Mouse (Mus musculus): ENCODE data around the gene Ajap1.

The Ajap1 gene

GRCm38 (mm10) chr4:153482459-153483338 lies at the start of gene Ajap1:
Gene Ajap1 (minus strand): TSS chr4:153482811.
- DNase-seq (ENCODE audit: low read depth) = no peak

DNA sequence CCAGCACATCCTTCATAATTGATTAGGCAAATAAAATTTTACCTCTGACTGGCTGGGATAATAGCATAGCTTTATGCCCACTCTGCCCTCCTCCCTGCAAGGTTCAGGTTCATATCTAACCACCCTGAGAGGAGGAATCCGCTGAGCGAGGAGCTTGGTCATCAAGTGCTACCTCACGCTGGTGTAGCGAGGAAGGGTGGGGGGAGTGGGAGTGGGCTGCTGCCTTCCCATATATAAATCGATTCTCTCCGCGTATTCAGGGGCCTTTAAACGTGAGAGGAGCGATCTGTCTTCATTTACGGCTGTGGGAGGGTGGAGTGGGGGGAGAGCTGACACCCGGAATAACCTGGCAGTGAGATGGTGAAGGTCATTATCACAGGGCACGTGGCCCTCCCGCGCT lies 47.9 kb upstream of the Ajap1 start:
- no peak for DNase-seq (ENCODE audit: low read depth)

DNA sequence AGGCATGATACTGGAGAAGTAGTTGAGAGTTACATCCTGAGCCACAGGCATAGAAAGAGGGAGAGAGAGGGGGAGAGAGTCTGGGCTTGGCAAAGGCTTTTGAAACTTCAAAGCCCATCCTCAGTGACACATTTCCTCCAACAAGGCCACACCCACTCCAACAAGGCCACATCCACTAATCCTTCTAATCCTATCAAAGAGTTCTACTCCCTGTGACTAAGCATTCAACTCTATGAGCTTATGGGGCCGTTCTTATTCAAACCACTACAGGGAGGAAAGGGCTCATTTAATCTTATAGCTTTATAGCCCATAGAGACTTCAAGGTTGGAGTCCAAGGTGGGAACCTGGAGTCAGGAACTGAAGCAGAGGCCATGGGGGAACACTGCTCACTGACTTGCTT lies 39.0 kb upstream of the Ajap1 start:
- DNase-seq (ENCODE audit: low read depth) = no peak

DNA sequence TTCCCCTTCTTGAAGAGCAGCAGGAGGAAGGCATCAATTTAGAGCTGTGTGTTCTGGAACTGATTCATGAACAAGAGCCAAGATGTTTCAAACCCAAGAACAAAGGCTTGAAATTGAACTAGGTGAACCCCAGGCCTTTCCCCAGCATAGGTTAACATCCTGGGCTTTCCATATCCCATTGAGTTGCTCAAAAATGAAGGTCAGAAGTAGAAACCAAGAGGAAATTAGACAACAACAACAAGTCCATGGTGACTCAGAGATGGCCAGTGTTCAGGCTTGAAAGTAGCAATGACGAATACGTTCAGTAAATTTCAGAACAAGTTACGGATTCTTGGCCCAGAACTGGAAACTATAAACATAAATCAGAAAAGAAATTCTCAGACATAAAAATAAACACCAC lies 37.3 kb upstream of the Ajap1 start:
- DNase-seq (ENCODE audit: low read depth) = no peak

- no peak for DNase-seq (ENCODE audit: low read depth)
These were observed 36.7 kb upstream of the Ajap1 start for GRCm38 (mm10) chr4:153519289-153519688.

GRCm38 (mm10) chr4:153515786-153516185 lies 33.2 kb upstream of the Ajap1 start:
- DNase-seq (ENCODE audit: low read depth) = no peak

- DNase-seq (ENCODE audit: low read depth) = no peak
These were observed 31.5 kb upstream of the Ajap1 start for GRCm38 (mm10) chr4:153514071-153514470.

- no peak for DNase-seq (ENCODE audit: low read depth)
These were observed 28.9 kb upstream of the Ajap1 start for GRCm38 (mm10) chr4:153511530-153511929.

DNA sequence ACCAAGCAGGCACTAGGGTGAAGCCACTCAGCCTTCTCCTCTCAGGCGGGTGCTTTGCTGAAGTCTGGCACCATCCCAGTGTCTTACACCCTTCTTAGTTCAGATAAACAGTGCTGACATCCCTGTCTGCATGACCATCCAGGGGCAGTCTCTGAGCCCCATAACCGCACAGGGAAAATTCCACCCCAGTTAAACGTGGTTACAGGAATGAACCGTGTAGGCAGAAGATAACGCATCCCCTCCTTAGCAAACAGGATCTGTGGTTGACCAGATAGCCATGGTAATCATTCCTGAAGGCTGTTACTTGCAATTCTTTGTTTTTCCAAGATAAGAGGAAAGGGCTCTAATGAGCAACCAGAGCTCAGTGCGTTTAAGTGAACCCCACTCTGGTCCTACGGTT lies 19.3 kb upstream of the Ajap1 start:
- DNase-seq (ENCODE audit: low read depth) = no peak

DNA sequence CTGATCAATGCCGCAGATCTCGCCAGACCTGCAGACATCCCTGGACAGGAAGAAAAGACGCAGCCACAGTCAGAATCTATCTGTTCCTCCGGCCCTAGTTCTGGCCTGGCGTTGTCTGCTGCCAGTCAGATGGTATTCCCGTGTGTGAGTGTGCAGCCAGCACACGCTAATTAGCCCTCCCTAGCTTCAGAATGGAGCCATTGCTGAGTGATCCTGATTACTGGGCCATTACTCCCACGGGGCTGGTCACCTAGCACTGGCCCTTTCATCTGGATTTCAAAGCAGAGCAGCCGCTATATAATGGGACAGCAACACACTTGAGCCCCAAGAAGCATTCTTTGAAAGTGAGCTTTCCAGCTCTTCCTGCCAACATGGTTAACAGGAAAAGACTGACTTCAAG lies 9.8 kb upstream of the Ajap1 start:
- DNase-seq (ENCODE audit: low read depth) = no peak

GRCm38 (mm10) chr4:153489116-153489515 lies 6.5 kb upstream of the Ajap1 start:
- DNase-seq (ENCODE audit: low read depth) = no peak

GRCm38 (mm10) chr4:153485913-153486312 lies 3.3 kb upstream of the Ajap1 start:
- DNase-seq (ENCODE audit: low read depth) = no peak

DNA sequence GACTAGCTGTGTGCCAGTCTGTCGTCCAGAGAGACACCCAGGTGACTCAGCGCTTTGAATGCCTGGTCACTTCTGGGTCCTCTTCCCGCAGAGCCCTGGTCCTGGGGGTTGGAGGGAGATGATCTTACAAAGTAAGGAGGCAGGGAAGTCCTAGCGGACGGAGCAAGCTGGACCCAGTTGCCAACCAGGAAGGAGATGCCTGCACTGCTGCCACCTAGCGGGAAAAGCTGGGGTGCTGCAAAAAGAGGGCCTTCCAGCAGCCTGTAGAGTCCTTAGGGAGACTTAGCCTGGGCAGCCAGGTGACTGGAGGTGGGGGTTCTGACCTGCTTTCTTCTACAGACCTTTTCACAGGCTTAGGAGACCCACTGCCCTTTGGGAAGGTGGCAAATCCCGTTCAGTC lies 1.8 kb upstream of the Ajap1 start:
- DNase-seq (ENCODE audit: low read depth) = no peak

GRCm38 (mm10) chr4:153481361-153482234 lies 1.0 kb downstream of the Ajap1 start:
- DNase-seq (ENCODE audit: low read depth) = no peak

GRCm38 (mm10) chr4:153480551-153481262 lies 1.9 kb downstream of the Ajap1 start:
- DNase-seq (ENCODE audit: low read depth) = no peak

DNA sequence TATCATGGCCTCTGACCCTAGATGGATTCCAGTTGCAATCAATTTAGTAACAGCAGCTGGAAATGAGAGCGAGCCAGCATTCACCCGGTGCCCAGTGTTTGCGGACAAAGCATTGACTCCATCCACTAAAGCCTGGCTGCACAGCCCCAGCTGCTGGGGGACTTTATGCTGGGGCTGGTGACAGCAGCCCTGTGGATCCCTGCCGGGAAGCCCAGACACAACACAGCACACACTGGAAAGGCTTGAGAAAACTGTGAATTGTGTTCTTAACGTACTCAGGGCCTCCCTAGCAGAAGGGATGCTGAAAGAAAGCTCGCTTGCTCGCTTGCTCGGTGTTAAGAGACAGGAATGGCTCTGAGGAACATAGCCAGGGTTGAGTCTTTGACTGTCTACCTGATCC lies 3.5 kb downstream of the Ajap1 start:
- no peak for DNase-seq (ENCODE audit: low read depth)

- DNase-seq (ENCODE audit: low read depth) = no peak
These were observed 8.9 kb downstream of the Ajap1 start for GRCm38 (mm10) chr4:153473480-153474252.

DNA sequence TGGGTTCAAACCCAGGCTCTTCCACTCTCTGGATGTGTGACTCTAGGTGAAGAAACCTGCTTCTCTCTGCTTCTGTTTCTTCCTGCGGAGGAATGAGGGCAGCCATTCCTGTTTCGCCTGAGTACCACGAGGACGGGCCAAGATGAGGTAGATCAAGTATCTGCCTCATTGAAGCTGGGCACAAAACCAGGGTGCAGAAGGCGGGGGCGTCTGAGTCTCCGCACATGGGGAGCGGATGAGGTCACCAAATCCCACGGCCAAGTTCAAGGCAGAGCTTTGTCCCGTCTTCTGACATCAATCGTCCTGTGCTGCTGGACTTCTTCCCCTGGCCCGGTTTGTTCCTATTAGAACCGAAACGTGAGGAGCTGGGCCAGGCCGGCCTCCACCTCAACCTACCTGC lies 12.9 kb downstream of the Ajap1 start:
- DNase-seq (ENCODE audit: low read depth) = no peak

DNA sequence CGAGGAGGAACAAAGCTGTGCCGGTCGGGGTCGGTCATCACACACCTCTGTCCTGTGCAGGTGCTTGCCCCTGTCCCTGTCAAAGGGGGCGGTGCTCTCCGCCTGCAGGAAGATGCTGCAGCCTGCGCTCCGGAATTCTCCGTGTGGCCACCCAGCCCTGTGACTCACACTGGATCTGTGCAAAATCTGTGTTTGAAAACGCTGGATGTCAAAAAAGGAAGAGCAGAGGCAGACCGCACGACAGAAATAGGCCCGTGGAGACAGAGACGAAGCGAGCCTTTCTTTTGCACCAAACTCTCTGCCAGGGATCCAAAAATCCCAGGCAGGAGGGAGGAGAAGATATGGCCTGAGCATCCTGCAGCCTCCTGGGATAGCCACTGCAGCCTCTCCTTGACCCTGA lies 22.7 kb downstream of the Ajap1 start:
- DNase-seq (ENCODE audit: low read depth) = no peak

DNA sequence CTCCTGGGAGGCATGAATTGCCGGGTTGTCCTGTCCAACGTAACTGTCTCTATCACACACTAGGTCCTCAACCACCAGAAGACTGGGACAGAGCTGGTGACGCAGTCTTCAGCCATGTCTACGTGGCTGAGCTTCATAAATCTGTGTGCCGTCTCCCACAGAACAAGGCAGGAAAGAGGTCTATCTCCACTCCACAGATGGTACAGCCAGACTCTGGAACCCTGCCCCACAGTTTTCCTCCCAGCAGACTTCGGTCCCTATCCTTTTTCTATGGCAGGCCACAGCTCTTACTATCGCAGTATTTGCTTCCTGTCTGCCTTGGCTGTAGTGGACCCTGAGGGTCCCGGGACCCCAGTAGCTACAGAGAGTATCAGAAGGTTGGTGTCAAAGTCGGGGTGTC lies 23.1 kb downstream of the Ajap1 start:
- DNase-seq (ENCODE audit: low read depth) = no peak

DNA sequence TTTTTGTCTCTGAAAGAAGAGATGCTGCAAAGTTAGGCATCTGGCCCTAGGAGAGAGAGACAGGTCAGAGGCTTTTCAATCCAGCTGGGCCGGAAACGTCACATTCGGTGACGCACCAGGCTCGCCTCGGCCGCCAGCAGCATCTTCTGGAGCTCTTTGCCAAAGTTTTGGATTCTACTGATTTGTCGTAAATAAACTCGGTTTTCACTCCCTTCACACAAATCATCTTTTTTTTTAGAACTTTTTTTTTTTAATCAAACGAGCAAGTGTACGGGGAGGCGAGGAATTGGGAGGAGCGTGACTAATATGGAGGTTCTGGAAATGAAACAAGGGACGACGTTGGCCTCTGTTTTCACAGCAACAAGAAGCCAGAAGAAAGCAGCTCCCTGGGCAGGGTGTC lies 23.8 kb downstream of the Ajap1 start:
- no peak for DNase-seq (ENCODE audit: low read depth)

DNA sequence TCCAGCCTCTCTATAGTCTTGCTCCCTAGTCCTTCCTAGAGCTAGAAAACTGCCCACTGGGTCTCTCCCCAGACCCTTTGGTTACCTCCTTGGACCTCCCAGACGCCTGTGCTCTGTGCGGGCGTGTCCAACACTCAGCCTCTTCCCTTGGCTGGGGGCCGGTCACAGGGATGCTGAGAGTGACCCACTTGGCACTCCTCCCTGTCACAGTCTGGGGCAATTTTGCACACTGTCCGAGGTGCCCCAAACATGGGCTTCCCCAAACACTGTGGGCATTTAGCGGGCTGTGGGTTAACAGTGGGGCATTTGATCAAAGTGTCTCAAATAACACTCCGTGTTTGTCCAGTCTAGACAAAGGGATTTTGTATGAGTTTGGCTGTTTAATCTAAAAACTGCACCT lies 29.1 kb downstream of the Ajap1 start:
- no peak for DNase-seq (ENCODE audit: low read depth)
